Mouse (Mus musculus) embryo, embryonic 11 days (tissue): ENCODE results near the gene Raver2.
"Not testable (repeated sequence)": the region's sequence is repeated elsewhere in the genome, so short reads cannot be mapped to it uniquely, and the experiment has no call there.

Source experiments
- DNase-seq: peaks from one replicate; pipeline ENCODE4 v3.0.0-alpha.2; 2015

Raver2 gene

GRCm38 (mm10) chr4:101068786-101069153, at the start of gene Raver2:
Gene Raver2, plus strand, starts transcription at chr4:101068983.
- DNase-seq: peak; percentile 87

- DNase-seq: no peak
Observed at GRCm38 (mm10) chr4:101020596-101020995, 48.2 kb upstream of the Raver2 start, which contains the start of gene Gm10577. Gene Gm10577, minus strand, starts transcription at chr4:101020696.

GRCm38 (mm10) chr4:101026566-101026965, 42.2 kb upstream of the Raver2 start:
- DNase-seq: no peak

- DNase-seq: no peak
Observed at GRCm38 (mm10) chr4:101026995-101027394, 41.8 kb upstream of the Raver2 start.

GRCm38 (mm10) chr4:101027852-101028411, 40.9 kb upstream of the Raver2 start:
- no peak for DNase-seq

- no peak for DNase-seq
Observed at GRCm38 (mm10) chr4:101033047-101033446, 35.7 kb upstream of the Raver2 start.

GRCm38 (mm10) chr4:101035131-101035530, 33.7 kb upstream of the Raver2 start:
- DNase-seq: no peak

GRCm38 (mm10) chr4:101037156-101037555, 31.6 kb upstream of the Raver2 start:
- no peak for DNase-seq

GRCm38 (mm10) chr4:101043691-101044090, 25.1 kb upstream of the Raver2 start:
- DNase-seq: no peak

- no peak for DNase-seq
Observed at GRCm38 (mm10) chr4:101044149-101044548, 24.6 kb upstream of the Raver2 start.

- no peak for DNase-seq
Observed at GRCm38 (mm10) chr4:101046576-101046975, 22.2 kb upstream of the Raver2 start.

GRCm38 (mm10) chr4:101062146-101062545, 6.6 kb upstream of the Raver2 start:
- no peak for DNase-seq

GRCm38 (mm10) chr4:101066401-101066800, 2.4 kb upstream of the Raver2 start:
- no peak for DNase-seq

GRCm38 (mm10) chr4:101069154-101069971, 580 bp downstream of the Raver2 start:
- DNase-seq: peak; percentile 65

GRCm38 (mm10) chr4:101071570-101071969, 2.8 kb downstream of the Raver2 start:
- no peak for DNase-seq

- no peak for DNase-seq
Observed at GRCm38 (mm10) chr4:101076425-101076824, 7.6 kb downstream of the Raver2 start.

GRCm38 (mm10) chr4:101080016-101080415, 11.2 kb downstream of the Raver2 start:
- DNase-seq: no peak

- peak; percentile 58 for DNase-seq
Observed at GRCm38 (mm10) chr4:101082176-101082888, 13.5 kb downstream of the Raver2 start.

GRCm38 (mm10) chr4:101084863-101085262, 16.1 kb downstream of the Raver2 start:
- no peak for DNase-seq

GRCm38 (mm10) chr4:101086040-101086439, 17.3 kb downstream of the Raver2 start:
- DNase-seq: no peak

GRCm38 (mm10) chr4:101087721-101088120, 18.9 kb downstream of the Raver2 start:
- DNase-seq: no peak

- not testable (repeated sequence) for DNase-seq
Observed at GRCm38 (mm10) chr4:101090630-101091029, 21.8 kb downstream of the Raver2 start.

GRCm38 (mm10) chr4:101093292-101093691, 24.5 kb downstream of the Raver2 start:
- no peak for DNase-seq

GRCm38 (mm10) chr4:101107122-101107521, 38.3 kb downstream of the Raver2 start:
- no peak for DNase-seq
